Mouse (Mus musculus): ENCODE measurements around the gene Mrpl9.

GRCm38 (mm10) chr3:94481429-94481828 is 38.3 kb downstream of the Mrpl9 start:
- TF ChIP-seq POLR2A (IDR thresholded peaks at IDR 0.05; ENCODE audit: control insufficient read depth, extremely low read depth, insufficient read depth, low read length, poor library complexity) (no peak), CTCF (IDR thresholded peaks at IDR 0.05; ENCODE audit: borderline replicate concordance, control insufficient read depth, extremely low read depth, insufficient read depth, low read length, poor library complexity) (no peak)

Data from thymus, adult 2 months (tissue).